Mouse (Mus musculus) CH12.LX (cell line): ENCODE measurements at regions not wholly inside any gene's neighbourhood (a gene's known extent, or its start where the extent isn't known, plus 50 kb on each side); places are given as distances from the start of the nearest gene placed in this dataset.

Source experiments
- CTCF ChIP-seq, 2 experiments: IDR thresholded peaks in 1 of 2; conservative IDR thresholded peaks in 1 of 2; 2 replicates each; pipeline ENCODE4 v1.5.1; 2011 to 2012; ENCODE audit warnings: low read depth in 2 of 2, low read length in 2 of 2, improper control_type of control experiment in 1 of 2, inconsistent platforms in 1 of 2, mild to moderate bottlenecking in 1 of 2, moderate library complexity in 1 of 2
- JUND ChIP-seq: conservative IDR thresholded peaks from 2 replicates; pipeline ENCODE4 v1.6.1; 2011; ENCODE audit warnings: low read depth, low read length, improper control_type of control experiment
- KAT2A ChIP-seq: IDR thresholded peaks from 2 replicates; pipeline ENCODE4 v1.6.1; 2012; ENCODE audit warnings: low read length, improper control_type of control experiment, inconsistent platforms; ENCODE audit not compliant: insufficient replicate concordance
- POLR2A ChIP-seq: IDR thresholded peaks from 2 replicates; pipeline ENCODE4 v1.6.1; 2011; ENCODE audit warnings: low read depth, mild to moderate bottlenecking, improper control_type of control experiment, low read length
- ZMIZ1 ChIP-seq: IDR thresholded peaks from 2 replicates; pipeline ENCODE4 v1.6.1; 2012; ENCODE audit warnings: low read depth, mild to moderate bottlenecking, inconsistent platforms, low read length, improper control_type of control experiment

DNA sequence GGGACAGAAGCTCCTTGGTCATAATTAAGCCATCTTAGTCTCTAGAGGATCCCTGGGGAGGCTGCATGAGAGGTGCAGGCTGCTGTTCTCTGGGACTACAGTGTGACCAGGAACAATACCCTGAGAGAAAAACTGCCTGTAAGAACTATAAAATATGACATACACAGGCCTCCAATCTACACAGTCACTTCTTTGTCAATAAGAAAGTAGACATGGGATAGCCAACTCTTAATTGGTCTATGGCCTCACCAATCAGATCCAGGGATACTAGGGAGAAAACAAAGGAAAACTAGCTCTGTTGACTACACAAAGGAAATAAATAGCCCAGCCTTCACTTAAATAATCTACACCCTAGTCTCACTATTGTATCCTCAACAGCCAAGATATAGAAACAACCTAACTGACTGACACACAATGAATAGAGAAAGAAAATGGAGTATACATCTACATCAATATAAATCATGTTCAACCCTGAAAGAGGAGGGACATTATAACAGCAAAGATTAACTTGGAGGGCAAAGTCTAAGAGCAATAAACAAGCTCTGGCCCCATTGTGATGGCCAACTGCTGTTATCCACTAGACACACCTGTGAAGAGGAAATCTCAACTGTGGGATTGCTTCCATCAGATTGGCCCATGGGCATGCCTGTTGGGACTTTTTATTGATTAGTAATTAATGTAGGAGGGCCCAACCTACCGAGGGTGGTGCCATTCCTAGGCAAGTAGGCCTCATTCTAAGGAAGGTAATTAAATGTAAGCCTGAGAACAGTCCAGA is 166.6 kb upstream of the Mgmt start:
- TF ChIP-seq POLR2A: no peak
- TF ChIP-seq KAT2A: no peak
- TF ChIP-seq CTCF (conservative IDR thresholded peaks at IDR 0.05 in 1 of 2, IDR thresholded peaks at IDR 0.05 in 1 of 2; ENCODE audit: low read depth in 2 of 2, low read length in 2 of 2): no peak
- no peak for TF ChIP-seq JUND
- TF ChIP-seq ZMIZ1: no peak
